Mouse (Mus musculus): ENCODE results near the gene Aqp11. TPM values are rescaled to one million over a fixed set of nuclear protein-coding genes. Genes with fewer than 3 reads are reported as not detected.

The Aqp11 gene
- total RNA-seq, 2 experiments from 2014 or later = 8.5 to 16.4 TPM

DNA sequence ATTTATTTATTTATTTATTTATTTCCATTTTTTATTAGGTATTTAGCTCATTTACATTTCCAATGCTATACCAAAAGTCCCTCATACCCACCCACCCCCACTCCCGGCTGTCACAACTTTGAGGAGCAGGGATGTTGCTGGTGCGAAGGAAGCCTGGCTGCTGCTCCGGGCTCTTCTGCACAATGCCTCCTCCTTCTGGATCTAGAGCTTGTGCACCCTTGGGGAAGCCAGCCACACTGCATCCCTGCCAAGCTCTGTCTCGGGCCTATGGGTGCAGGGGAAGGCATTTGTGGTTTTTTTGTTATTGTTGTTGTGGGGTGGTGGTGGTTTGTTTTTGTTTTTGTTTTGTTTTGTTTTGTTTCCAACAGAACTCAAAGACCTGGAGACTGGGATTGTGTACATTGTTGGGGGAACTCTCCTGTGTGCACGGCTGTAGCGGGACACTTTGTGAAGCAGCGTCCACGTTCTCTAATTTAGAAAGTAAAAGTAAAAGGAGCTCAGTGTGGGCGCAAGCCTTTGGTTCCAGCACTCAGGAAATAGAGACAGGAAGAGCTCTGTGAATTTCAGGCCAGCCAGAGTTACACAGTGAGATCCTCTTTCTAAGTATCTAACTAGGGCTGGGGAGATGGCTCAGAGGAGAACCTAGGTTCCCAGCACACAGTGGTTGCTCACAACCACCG lies 10.6 kb upstream of the Aqp11 start:
- ATAC-seq (replicated peaks; ENCODE audit: low FRiP score, low TSS enrichment, poor library complexity, severe bottlenecking) = 0 out of 2 replicates have a peak, but pooled peaks have one; percentile 8

DNA sequence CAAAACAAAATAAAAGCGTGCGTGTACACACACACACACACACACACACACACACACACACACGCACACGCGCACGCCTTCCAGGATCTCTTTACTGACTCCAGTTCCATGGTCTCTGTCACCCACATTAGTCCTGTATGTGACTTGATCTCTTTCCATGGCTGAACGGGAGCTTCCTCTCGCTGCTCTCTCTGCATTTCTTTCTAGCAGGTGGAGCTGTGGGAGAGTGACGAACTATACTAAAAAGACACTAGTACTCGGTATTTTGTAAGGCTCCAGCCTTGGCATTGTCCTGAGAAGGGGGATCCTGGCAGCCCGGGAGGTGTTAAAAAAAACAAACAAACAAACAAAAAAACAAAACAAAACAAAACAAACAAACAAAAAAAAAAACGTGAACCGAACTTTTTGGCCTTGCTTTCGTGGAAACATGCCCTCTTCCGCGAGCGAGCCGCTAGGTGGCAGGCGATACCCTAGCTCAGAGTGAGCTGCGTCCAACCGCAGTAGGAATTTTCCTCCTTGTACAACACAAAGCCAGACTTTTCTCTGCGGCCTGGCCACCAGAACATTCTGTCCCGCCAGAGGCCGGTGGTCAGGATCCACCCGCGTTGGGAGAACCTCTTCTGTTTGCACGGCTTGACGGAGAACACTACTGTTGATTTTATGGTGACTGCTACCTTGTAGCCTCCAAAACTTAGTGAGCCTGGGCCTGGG lies 9.9 kb upstream of the Aqp11 start:
- ATAC-seq (replicated peaks; ENCODE audit: low FRiP score, low TSS enrichment, poor library complexity, severe bottlenecking) = peak; percentile 53

- peak; percentile 81 for ATAC-seq (replicated peaks; ENCODE audit: low FRiP score, low TSS enrichment, poor library complexity, severe bottlenecking)
Observed at GRCm38 (mm10) chr7:97747176-97747707, 9.2 kb upstream of the Aqp11 start.

DNA sequence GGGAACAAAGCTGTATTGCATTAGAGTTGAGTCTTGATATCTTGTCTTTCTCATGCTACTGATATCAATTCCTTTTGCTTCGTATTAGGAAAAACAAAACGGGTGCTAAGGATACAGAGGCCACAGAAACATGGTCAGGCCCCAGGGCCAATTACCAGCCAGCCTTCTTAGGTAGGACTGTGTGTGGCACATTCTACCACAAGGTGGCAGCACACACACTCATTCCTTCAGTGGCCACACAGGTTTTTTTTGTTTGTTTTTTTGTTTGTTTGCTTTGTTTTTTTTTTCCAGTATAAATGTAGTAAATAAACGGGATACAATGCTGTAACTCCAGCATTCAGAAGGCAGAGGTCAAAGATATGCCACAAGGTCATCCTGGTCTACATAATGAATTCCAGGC lies 7.2 kb upstream of the Aqp11 start:
- ATAC-seq (replicated peaks; ENCODE audit: low FRiP score, low TSS enrichment, poor library complexity, severe bottlenecking) = 0 out of 2 replicates have a peak, but pooled peaks have one; percentile 24

DNA sequence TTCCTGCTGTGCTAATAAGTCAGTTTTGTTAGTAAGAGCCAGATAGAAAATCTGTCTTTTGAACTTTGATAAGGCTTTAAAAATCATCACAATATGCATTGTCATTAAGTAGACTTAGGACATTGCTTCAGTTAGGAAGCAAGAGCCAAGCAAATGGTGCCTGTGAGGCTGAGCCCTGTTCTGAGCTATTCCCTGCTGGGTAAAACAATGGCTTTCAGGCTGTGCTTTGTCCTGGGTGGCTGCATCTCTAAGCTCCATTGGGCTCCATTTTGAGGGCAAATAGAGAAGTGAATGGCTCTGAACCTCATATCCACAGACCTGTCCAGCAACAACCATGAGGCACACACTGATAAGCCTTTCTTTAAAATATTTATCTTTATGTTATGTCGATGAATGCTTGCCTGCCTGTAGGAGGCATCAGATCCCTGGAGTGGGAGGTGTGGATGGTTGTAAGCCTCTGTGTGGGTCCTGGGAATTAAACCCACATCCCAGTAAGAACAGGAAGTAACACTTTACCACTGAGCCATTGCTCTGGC lies 3.7 kb upstream of the Aqp11 start:
- ATAC-seq (replicated peaks; ENCODE audit: low FRiP score, low TSS enrichment, poor library complexity, severe bottlenecking) = peak; percentile 28

DNA sequence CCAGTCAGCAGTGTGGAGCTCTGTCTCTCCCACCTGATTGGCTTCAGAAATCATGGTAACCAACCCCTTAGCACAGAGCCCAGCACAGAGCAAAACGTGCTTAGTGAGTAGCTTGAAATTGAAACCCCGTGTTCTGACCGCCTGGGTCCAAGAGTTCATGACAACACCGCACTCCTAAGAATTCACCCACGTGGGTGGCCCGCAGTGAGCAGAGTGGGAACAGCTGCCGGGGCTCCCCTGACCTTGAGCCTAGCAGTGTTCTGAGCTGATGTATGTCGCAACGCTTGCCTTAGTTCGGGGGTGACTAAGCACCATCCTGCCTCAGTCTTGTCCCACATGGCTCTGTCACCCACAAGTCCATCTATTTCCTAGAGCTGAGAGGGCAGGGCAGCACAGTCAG lies 2.9 kb upstream of the Aqp11 start:
- no peak for ATAC-seq (replicated peaks; ENCODE audit: low FRiP score, low TSS enrichment, poor library complexity, severe bottlenecking)

DNA sequence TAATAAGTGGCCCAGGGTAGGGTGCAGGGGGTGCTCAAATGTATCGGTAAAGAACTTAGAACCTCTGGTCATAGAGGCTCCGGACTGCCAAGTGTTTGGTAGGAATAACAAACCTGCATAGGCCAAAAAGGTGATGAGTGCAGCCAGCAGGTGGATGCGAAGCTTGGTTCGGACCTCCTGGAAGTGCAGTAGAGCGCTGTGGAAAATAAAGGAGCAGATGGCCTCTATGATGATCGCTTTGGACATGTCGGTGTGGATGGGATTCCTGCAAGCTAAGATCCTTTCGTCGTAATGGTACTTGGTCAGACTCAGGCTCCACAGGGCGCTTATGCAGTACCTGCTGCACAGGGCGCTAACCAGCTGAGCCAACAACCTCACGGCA lies 842 bp downstream of the Aqp11 start:
- peak; percentile 7; the same call in 1 of the 2 replicates for ATAC-seq (replicated peaks; ENCODE audit: low FRiP score, low TSS enrichment, poor library complexity, severe bottlenecking)

- no peak for ATAC-seq (replicated peaks; ENCODE audit: low FRiP score, low TSS enrichment, poor library complexity, severe bottlenecking)
Observed at GRCm38 (mm10) chr7:97735886-97736420, 2.1 kb downstream of the Aqp11 start.

DNA sequence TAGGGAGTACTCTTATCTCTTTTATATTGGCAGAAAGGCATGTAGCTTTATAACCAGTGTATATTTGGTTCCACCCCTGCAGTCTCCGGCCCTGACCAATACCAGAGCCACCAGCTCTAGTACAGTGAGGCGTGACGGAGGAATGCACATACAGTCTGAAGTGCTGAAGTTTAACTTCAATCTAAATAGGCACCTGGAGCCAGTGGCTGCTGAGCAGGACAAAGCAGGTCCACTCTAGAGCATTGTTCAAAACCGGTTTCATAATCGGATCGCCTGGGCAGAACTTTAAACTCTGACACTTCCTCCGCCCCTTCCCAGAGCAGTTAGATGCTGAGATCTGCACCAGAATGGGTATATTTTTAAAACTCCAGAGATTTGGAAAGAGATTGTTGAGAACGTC lies 3.1 kb downstream of the Aqp11 start:
- no peak for ATAC-seq (replicated peaks; ENCODE audit: low FRiP score, low TSS enrichment, poor library complexity, severe bottlenecking)

- peak; percentile 57 for ATAC-seq (replicated peaks; ENCODE audit: low FRiP score, low TSS enrichment, poor library complexity, severe bottlenecking)
Observed at GRCm38 (mm10) chr7:97733606-97734005, 4.5 kb downstream of the Aqp11 start.

GRCm38 (mm10) chr7:97730427-97730826 lies 7.7 kb downstream of the Aqp11 start:
- no peak for ATAC-seq (replicated peaks; ENCODE audit: low FRiP score, low TSS enrichment, poor library complexity, severe bottlenecking)

DNA sequence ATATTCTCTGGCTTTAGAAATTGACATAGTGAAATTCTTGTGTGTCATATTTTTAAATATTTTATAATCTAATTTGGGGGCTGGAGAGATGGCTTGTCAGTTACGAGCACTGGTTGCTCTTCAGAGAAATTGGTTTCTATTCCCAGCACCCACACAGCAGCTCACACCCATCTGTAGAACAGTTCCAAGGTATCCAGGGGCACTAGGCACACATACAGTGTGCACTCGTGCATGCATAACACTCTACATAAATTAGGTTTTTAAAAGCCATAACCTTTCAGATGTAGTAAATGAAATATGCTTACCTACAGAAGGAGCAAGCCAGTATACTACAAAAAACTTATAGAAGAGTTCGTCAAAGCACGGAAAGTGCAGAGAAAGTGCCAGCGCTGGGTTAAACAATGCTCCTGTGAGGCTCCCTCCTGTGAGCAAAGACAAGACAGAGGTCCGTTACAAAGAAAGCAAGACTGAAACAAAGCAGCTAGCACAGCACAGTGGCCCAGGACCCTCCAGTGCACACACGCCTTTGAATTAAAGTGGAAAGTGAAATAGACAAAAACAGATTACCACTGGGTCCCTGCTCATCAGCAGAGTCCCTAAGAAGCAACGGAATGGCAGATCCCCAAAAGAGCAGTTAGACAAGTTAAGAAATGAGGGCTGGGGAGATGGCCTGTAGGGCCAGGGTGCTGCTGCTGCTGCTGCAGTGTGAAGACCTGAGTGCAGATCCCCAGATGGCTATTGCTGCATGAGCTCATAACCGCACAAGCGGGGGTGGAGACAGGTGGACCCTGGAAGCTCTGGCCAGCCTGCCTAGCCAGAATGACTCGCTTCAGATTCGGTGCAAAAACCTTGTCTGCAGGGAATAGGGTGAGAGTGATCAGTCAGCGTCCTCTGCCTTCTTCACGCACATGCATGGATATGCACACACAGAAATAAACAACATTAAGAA lies 9.1 kb downstream of the Aqp11 start:
- ATAC-seq (replicated peaks; ENCODE audit: low FRiP score, low TSS enrichment, poor library complexity, severe bottlenecking) = no peak

DNA sequence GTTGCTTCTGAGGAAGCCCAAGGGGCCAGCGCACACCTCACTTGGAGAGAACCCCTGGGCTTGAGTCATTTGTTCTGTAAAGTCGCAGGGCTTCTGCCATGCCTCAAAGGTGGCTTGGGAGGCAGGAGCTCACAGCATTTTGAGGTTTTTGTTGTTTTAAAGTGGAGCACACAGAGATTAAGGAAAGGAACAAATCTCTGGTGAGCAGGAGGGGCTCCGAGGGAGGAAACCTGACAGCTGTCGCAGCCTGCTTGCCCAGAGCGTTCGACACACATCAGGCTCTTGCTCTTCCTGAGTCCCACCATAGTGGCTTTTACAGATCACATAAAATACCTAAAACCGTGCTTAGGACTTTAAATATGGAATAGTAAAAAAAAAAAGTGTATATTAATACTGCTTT lies 11.3 kb downstream of the Aqp11 start:
- no peak for ATAC-seq (replicated peaks; ENCODE audit: low FRiP score, low TSS enrichment, poor library complexity, severe bottlenecking)

GRCm38 (mm10) chr7:97726080-97726479 lies 12.0 kb downstream of the Aqp11 start:
- ATAC-seq (replicated peaks; ENCODE audit: low FRiP score, low TSS enrichment, poor library complexity, severe bottlenecking) = no peak

DNA sequence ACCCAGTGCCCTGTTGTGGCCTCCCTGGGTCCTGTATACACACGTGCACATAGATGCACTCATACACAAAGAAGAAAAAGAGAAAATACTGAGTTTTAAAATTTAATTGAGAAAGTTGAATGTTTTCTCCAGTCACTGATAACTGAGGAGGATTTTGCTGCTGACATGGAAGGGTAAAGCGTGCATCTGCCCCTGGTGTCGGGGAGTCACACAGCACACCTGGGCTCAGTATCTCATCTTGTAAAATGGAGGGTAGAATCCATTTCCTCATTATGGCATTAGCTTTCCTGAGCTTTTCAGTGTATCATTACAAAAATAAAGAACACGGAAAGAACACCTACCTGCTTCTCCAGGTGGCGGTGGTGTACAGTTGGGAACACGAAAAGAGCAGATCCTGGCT lies 12.7 kb downstream of the Aqp11 start:
- no peak for ATAC-seq (replicated peaks; ENCODE audit: low FRiP score, low TSS enrichment, poor library complexity, severe bottlenecking)

- peak; percentile 31; the same call in 1 of the 2 replicates for ATAC-seq (replicated peaks; ENCODE audit: low FRiP score, low TSS enrichment, poor library complexity, severe bottlenecking)
Observed at GRCm38 (mm10) chr7:97723646-97724538, 14.2 kb downstream of the Aqp11 start.

- ATAC-seq (replicated peaks; ENCODE audit: low FRiP score, low TSS enrichment, poor library complexity, severe bottlenecking) = 0 out of 2 replicates have a peak, but pooled peaks have one; percentile 15
Observed at GRCm38 (mm10) chr7:97722278-97722918, 15.7 kb downstream of the Aqp11 start.

GRCm38 (mm10) chr7:97720109-97720508 lies 18.0 kb downstream of the Aqp11 start:
- no peak for ATAC-seq (replicated peaks; ENCODE audit: low FRiP score, low TSS enrichment, poor library complexity, severe bottlenecking)

Measured in megakaryocyte-erythroid progenitor cell, adult 5-6 weeks (primary cell).